Mouse (Mus musculus): ENCODE results near the gene Wdr38.
A peak's percentile ranks its signal among the peaks of the same experiment; 100 is the strongest.

Gene Wdr38

DNA sequence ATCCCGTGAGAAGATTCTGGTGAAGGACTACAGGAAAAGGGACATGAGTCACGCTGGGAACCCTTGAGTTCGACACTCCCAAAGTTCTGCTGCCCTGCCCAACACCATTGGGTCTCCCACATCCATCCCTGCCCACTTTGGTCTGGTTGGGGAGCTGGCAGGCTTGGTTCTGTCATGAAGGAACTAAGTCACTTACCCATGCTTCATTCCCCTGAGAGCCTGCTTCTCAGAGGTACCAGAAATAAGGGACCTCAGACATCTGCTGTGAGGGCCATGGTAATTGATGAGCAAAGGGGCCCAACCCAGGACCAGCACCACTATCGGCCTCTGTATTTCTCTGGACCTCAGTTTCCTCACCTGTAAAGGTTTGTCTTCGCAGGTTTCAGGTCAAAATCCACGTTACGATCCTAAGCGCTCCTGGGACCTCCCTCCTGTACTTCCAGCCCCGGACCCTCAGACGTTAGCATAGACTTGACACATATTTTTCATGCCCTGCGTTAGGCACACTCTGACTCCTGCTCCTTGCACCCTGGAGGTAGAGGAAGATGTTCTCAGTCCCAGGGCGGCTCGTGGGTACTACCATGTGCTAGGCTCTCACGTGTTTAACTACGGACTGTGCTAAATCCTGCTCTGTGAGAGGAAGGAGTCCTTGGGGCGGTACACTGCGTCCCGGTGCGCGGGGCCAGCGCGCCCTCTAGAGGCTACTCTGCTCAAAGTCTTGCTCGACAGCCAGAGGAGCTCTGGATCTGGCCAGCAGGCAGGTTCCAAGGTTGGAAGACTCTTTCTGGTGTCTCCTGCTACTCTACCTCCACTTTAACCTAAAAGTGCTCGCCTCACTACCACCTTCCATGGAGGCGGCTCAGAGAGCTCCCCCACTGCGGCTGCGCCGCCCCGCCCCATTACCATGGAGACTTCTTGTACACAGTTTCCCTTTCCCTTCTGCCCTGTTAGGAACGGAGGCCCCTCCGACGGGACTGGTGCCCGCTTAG, at the start of gene Wdr38:
Wdr38 (plus strand) TSS at position 91 of the 989 bp plus-strand sequence.
- DNase-seq: peak; percentile 85

DNA sequence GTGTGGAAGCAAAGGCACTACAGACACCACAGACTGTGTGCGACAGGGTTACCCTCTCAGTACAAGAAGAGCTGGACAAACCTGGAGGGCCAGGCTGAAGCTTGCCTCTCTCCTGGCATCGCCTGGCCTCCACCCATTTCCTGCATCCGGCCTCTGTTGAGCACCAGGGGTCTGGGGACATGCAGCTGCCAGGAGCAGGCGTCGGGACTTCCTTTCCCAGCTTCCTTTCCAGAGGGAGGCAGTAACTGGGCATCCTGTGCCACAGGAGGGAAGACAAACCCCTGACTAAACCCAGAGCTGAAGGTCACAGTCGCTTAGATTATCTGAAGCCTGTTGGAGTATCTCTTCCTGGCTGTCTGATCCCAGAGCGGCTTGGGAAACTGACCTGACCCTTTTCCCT, 49.7 kb upstream of the Wdr38 start:
- no peak for DNase-seq

DNA sequence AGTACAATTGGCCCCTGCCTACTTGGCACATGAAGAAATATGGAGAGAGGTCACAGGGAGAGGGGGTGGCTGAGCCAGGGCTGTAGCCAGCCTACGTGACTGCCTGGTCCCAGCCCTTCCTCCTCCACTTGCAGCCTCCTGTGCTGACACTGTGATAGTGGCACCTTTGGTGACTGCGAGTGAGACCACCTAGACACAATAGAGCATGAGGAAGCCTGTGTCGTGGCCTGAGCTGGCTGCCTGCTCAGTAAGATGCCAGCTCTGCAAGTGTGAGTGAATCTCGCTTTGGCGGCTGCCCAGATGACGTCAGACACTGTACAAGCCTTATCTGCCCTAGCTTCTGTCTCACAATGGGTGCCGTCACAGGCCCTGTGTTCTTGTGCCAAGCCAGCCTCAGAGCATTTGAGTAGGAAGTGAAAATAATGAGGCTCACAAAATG, 47.0 kb upstream of the Wdr38 start:
- DNase-seq: peak; percentile 81

DNA sequence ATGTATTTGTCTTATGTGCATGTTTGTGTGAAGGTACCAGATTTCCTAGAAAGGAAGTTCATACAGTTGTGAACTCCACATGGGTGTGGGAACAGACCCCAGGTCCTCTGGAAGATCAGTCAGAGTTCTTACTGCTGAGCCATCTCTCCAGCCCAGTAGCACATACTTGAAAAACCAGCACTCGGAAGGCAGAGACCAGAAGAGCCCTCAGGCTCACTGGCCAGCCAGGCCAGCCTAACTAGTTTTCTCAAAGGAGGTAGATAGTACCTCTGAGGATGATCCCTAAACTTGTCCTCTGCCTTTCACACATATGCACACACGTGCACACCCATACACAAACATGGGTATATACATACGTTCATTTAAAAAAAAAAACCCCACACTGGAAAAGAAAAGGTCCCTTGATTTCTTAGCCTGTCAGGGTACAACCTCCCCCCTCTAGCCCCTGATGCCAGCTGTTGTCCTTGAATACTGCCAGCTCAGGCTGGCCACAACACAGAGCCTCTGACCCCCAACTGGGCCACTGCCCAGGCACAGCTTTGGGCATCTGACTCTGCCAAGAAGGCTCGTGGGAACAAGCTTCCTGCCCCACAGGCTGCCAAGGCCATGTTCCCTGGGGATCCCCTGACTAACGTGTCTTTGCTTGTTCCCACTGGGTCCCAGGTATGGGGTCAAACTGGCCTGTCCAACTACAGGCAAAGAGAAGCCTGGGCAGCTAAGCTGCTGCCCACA, 44.0 kb upstream of the Wdr38 start:
- peak; percentile 32 for DNase-seq

DNA sequence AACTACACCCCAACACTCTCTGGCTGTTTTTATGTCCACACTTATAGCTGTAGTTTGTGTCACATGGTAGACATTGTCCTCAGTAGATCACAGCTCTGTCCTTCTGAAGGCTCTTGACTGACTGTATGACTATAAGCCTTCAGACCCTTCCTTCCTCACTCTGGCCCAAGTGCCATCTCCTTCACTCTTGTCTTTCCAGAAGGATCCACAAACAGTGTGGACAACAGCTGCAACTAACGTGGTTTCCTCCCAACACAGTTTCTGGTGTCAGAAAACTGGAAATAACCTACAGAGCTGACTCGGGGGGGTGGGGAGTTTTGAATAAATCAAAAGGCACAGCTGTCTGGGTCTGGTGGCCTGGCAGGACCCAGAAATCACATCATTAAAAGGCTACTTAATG, 41.2 kb upstream of the Wdr38 start:
- no peak for DNase-seq

DNA sequence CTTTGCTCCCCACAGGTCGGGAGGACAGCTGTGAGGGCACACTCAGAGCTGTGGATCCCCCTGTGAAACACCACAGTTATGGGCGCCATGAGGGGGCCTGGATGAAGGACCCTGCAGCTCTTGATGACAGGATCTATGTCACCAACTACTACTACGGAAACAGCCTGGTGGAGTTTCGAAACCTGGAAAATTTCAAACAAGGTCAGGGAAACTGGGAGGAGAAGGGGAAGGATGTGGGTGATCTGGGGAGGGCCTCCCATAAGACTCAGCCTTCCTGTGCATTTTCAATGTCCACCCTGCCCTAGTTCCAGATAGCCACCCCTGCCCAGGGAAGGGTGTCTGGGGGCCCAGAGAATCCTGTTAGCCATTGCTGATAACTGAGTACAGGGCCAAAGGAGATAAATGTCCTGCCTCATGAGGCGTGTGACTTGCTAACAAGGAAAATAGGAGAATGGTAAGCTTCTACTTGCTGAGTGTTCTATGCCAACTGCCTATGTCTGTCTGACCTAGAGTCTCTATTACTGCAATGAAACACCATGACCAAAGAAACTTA, 39.5 kb upstream of the Wdr38 start:
- no peak for DNase-seq

DNA sequence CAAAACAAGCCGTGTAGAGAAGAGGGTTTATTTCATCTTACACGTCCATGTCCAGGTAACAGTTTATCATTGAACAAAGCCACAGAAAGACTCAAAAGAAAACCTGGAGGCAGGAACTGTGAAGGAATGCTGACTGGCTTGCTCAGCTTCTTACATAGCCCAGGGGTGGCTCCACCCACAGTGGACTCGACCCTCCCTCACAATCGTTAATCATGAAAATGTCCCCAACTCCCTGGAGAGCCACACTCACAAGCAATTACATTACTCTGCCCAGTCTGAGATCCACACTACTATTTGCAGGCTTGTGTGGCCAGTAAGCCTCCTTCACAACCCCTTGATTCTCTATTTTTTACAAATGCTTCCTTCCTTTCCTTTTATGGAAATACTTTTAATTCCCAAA, 33.1 kb upstream of the Wdr38 start:
- no peak for DNase-seq

DNA sequence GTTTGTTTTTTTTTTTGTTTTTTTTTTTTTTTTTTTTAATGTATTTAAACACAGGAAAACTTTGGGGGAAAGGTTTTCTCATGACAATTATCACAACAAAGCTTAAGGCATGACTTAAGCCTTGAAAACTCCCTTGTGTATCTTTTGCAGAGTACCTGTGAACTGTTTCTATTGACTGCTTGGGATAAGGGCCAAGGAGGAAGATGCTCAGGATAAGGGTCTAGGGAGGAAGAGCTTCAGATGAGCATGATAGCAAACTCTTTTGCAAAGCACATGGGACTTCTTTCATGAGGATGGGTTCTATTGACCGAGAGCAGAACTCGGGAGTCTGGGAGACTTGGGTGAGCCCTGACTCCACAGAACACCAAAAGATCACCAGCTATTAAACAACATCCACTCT, 27.6 kb upstream of the Wdr38 start:
- no peak for DNase-seq

DNA sequence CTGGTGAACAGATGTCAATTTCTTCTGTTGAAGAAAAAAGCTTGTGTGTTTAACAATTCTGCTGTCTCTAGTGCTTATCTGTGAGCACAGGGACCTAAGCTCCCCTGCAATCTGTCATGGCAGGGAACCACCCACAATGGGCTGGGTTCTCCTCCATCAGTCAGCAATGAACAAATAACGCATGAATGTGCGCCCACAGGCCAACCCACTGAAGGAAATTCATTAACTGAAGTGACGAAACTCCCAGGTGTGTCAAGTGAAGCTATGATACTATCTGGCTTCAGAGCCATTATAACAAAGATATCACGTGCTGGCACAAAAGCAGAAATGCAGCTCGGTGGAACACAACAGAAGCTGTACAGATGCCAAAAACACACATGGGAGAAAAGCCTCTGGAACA, 27.2 kb upstream of the Wdr38 start:
- DNase-seq: no peak

DNA sequence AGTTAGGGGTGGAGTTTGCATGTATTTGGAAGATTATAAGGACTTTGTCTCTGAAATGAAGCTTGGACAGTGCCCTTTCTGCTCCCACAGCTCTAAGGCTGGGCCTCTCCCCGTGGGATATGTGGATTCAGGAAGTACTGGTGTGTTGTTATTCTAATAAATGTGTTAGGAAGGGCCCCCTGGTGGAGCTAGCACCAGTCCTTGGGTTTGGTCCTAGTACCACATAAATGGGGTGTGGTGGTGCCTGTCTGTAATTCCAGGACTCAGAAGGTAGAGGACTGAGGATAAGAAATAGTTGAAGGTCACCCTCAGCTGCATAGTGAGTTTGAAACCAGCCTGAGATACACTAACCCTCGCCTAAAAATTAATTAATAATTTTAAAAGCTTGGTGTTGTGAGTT, 24.1 kb upstream of the Wdr38 start:
- DNase-seq: no peak

DNA sequence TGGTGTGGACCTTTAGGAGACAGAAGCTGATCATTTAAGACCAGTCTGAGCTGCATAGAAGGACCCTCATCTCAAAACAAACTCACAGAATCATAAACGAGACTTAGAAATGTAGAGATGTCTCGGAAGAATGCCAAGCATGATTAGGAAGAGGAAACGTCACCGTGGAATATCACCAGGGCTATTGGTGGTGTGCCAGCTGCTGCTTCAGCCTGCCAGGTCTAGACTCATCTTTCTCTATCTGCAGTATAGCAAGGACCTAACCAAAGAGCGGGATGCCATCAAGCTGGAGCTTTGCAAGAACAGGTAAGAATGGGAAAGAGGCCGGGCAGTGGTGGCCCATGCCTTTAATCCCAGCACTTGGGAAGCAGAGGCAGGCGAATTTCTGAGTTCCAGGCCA, 23.6 kb upstream of the Wdr38 start:
- DNase-seq: no peak

DNA sequence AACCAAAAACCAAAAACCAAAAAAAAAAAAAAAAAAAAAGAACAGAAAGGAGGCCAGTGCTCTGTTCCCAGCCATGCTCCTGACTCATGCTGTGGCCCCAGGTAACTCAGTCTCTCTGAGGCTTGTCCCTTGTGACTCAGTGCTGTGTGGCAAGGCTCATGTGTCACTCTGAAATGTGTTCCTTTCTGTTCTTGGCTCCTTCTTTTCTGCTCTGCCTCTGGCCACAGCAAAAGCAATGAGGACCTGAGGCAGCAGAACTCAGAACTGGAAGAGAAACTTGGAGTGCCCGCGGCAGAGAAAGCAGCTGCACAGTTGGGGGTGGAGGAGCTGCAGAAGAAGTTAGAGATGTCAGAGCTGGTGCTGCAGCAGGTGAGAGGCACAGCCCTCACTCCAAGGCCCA, 23.1 kb upstream of the Wdr38 start:
- no peak for DNase-seq

DNA sequence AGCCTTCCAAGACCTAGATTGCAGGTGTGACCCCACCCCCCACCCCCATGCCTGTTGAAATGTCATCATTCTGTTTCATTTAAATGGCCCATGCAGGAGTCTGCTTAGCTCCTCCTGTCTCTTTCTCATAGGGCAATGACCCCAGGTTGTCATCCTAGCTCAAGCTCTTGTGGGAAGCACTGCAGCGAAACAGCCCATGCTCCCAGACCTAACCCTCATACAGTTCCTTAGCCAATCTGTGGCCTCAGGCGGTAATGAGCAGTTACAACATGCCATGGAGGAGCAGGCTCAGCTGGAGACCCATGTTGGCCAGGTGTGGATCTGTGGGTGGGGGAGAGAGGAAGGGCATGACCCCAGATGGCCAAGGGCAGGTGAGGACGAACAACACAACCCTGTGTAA, 22.1 kb upstream of the Wdr38 start:
- no peak for DNase-seq

DNA sequence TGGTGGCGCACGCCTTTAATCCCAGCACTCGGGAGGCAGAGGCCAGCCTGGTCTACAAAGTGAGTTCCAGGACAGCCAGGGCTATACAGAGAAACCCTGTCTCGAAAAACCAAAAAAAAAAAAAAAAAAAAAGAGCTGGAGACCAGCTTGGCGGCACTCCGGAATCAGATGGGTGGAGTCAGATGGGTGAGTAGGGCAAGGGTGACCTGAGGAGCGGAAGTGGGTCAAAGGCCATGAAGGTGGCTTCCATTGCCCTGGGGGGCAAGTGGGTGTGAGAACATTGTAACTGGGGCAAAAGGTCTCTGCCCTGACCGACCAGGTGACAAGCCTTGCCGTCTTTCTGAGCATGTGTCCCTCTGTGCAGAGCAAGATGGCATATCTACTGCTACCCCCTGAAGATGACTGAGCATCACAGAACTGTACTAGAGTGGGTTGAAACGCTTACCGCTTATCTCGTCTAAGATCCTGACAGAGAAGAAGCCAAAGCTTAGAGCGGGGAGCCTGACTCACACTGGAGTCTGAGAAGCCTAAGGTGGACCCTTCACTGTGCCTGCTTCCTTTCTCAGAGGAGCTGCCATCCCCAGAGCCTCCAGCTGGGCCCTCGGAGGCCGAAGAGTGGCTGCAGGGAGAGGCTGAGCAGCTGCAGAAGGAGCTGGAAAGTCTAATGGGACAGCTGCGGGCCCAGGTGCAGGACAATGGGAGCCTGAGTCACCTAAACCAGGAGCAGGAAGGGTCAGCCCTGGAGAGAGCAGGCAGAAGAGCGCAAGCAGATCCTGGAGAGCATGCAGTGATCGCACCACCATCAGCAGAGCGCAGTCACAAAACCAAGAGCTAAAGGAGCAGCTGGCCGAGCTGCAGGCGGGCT, 21.1 kb upstream of the Wdr38 start:
- no peak for DNase-seq

DNA sequence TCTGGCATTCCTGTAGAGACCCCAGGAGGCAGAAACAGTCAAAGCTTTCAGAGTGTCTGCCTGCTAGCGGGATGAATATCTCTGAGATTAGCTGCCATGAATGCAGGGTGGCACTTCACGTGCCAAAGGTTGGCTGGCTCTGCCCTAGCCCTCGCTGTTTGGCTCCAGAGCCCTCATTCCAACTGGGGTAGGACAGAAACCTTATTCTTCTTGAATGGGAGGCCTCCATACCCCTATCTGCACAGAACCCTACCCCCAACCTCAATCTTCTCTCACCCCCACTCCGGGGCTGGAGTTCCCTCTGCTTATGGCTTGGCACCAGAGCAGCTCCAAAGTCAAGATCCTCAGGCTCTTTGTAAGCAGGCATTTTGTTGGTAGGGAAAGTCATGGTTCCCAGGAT, 19.4 kb upstream of the Wdr38 start:
- DNase-seq: no peak

DNA sequence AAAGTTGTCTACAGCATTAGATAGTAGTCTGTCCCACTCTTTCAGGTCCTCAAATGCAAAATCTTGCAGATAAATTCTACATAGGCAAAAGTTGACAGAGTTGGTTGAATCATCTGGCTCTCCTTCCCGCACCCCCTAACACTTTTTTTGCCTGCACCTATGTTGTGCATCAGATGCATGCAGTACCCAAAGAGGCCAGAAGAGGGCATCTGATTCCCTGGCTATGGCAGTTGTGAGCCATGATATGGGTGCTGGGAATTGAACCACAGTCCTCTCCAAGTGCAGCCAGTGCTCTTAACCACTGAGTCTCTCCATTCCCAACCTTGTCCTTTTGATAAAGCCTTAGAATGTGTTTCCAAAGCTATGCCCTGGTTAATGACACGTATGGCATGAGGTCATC, 13.8 kb upstream of the Wdr38 start:
- no peak for DNase-seq

DNA sequence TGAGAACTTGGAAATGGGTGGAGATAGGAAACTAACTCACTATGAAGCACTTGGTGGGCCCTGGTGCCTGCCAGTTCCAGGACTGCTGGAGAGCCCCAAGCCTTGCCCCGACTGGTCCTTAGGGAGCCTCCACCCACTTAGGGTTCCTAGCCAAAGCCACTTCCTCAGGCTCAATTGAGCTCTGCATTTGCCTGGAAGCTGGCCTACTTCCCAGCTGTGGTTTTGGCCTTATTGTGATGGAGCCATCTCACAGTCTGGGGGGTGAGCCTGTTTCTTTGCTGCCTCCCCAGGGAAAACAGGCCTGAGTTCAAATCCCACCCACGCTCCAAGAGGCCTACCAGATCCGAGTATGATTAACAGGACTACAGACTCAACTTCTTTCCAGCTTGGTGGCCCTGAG, 10.7 kb upstream of the Wdr38 start:
- no peak for DNase-seq

DNA sequence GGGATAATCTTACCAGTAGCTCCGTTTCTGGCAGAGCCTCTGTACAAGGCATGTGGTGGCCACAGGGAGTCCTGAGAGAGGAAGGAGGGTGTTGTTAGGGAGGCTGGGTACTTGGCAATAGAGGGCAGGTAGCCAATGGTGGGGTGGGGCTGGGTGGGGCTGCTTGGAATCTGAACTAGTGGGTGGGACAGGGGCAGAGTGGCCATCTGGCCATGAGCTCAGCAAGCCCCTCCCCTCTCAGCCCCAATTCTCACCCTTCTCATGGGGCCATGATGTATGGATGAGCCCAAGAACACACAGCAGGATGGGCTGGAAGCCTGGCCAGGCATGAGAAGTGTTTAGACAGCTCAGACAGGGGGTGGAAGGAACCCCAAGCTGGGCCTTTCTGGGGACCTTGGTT, 9.9 kb upstream of the Wdr38 start:
- DNase-seq: no peak

DNA sequence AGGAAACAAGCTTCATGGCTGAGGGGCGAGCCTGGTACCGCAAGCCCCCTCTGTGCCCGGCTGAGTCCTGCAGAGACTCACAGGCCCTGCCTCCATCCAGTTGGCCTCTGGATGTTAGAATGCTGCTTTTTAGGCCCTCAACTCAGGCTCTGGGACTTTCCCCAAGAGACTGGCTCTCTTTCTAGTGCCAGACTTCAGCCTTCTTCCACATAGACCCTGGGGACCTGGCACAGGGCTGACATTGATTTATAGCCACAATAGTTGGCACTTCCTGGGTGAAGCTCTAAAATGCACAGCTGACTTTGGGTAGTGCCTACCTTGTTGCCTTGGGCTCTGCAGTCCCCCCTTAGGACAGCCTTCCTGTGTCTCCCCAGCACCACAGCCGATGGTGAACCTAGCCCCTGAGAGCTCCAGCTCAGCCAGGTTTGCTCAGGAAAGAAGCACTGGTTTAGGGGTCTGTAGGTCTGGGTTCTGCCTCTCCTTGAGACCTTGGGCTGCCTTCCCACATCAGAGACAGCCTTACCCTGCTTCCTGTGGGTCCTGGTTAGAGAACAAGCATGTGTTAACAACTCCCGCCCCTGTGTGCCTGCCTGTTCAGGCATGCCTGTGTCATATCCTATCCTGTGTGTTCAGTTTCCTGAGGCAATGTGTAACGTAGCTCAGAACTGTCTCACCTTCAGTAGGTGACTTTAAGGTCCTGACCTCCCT, 9.3 kb upstream of the Wdr38 start:
- DNase-seq: no peak

DNA sequence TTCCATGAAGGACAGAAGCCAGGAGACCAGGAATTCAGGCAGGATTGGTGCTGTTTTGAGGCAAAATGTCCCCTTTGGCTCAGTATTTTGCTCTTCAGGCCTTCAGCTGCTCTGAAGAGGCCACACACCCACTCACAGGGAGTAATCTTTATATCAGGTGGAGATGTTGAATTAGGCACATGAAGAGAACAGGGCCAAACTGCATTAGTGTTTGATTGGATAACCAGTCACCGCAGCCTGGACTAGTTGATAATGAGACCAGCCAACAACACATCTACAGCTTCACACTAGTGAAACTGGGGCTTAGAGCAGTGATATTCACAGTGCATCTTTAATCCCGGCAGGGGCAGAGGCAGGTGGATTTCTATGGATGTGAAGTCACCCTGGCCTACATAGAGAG, 8.3 kb upstream of the Wdr38 start:
- DNase-seq: no peak

DNA sequence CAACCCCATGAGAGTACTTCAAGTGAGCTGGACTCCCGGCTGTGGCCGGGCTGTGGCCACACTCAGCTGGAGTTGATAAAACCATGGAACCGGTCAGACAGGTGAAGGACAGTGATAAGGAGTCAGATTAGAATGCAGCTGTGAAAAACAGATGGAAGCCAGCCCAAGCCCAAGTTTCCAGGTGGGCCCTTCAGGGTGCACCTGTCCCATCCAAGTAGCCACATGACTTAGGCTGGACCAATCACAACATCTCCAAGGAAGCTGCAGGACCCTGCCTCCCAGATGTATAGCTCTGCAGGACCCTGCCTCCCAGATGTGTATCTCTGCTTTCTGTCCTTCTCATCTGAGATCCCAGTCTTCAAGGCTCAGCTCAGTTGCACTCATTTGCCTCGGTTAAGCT, 5.3 kb upstream of the Wdr38 start:
- no peak for DNase-seq

DNA sequence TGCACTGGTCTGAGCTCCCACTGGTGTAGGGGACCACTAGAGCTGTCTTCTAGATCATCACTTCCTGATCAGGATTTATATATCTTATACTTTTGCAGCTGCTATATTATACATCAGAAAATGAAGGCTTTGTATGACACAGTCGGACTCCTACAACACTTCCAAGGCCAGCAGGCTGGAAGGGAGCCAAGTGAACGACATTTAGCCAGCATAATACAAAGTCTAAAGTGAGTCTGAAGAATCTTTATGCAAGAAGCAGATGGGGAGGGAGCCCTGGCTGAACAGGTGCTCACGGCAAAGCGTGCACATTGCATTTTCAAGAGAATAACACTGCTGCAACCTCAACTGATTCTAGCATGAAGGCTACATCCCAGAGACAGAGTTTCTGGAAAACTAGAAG, 4.8 kb upstream of the Wdr38 start:
- no peak for DNase-seq
